Mouse (Mus musculus): ENCODE results near the gene Fndc3a. TPM values are rescaled to one million over a fixed set of nuclear protein-coding genes. Genes with fewer than 3 reads are reported as not detected.

Gene Fndc3a
- polyA plus RNA-seq, 1 experiment from 2014 or later: 13.5 TPM

- Histone ChIP-seq H3K27me3 (replicated peaks) (no peaks in the 10 kb centered on the region), H3K4me2 (no peak overlapping the region), H3K27ac (no peak overlapping the region), H3K36me3 (peaks cover 14% of the 10 kb centered on the region; the same call in 1 of the 2 replicates), H3K9ac (no peak overlapping the region), H3K9me3 (replicated peaks) (no peaks in the 10 kb centered on the region), H3K4me1 (peaks cover 18% of the 10 kb centered on the region), H3K4me3 (no peak overlapping the region)
- WGBS (ENCODE audit: insufficient replicate concordance): 85% methylated on average over 7 of the region's 7 CpGs
- no peak for ATAC-seq
These were observed 110.6 kb downstream of the Fndc3a start for GRCm38 (mm10) chr14:72598976-72599740.

- Histone ChIP-seq H3K27me3 (replicated peaks) (no peaks in the 10 kb centered on the region), H3K36me3 (peaks cover 27% of the 10 kb centered on the region), H3K4me2 (no peak overlapping the region), H3K27ac (no peak overlapping the region), H3K4me1 (0 out of 2 replicates have a peak, but pooled peaks cover 2% of the 10 kb centered on the region), H3K4me3 (no peak overlapping the region), H3K9ac (no peak overlapping the region), H3K9me3 (replicated peaks) (no peaks in the 10 kb centered on the region)
- ATAC-seq: no peak
- 91% methylated on average over 7 of the region's 7 CpGs for WGBS (ENCODE audit: insufficient replicate concordance)
These were observed 115.6 kb downstream of the Fndc3a start for GRCm38 (mm10) chr14:72594191-72594590.

GRCm38 (mm10) chr14:72589415-72589814 lies 120.4 kb downstream of the Fndc3a start:
- Histone ChIP-seq H3K36me3 (peaks cover 40% of the 10 kb centered on the region), H3K27me3 (replicated peaks) (no peaks in the 10 kb centered on the region), H3K9me3 (replicated peaks) (no peaks in the 10 kb centered on the region), H3K4me2 (no peak overlapping the region), H3K27ac (no peak overlapping the region), H3K4me1 (0 out of 2 replicates have a peak, but pooled peaks cover 2% of the 10 kb centered on the region), H3K4me3 (no peak overlapping the region), H3K9ac (no peak overlapping the region)
- no peak for ATAC-seq
- WGBS (ENCODE audit: insufficient replicate concordance): 84% methylated on average over 4 of the region's 4 CpGs

- Histone ChIP-seq H3K9ac (no peak overlapping the region), H3K4me2 (no peak overlapping the region), H3K36me3 (peaks cover 42% of the 10 kb centered on the region), H3K27me3 (replicated peaks) (no peaks in the 10 kb centered on the region), H3K4me3 (no peak overlapping the region), H3K4me1 (no peaks in the 10 kb centered on the region), H3K27ac (no peak overlapping the region), H3K9me3 (replicated peaks) (no peaks in the 10 kb centered on the region)
- ATAC-seq: no peak
- whole genome bisulfite sequencing (ENCODE audit: insufficient replicate concordance): 83% methylated on average over 6 of the region's 6 CpGs
These were observed 126.8 kb downstream of the Fndc3a start for GRCm38 (mm10) chr14:72582979-72583378.

- H3K36me3 ChIP-seq: peaks cover 39% of the 10 kb centered on the region
- no peaks in the 10 kb centered on the region for H3K4me1 ChIP-seq
- no peak for ATAC-seq
- no peak overlapping the region for H3K9ac ChIP-seq
- H3K9me3 ChIP-seq (replicated peaks): no peaks in the 10 kb centered on the region
- 85% methylated on average over 3 of the region's 3 CpGs for WGBS (ENCODE audit: insufficient replicate concordance)
- H3K4me3 ChIP-seq: no peak overlapping the region
- H3K27me3 ChIP-seq (replicated peaks): no peaks in the 10 kb centered on the region
- H3K27ac ChIP-seq: no peak overlapping the region
- no peak overlapping the region for H3K4me2 ChIP-seq
These were observed 128.8 kb downstream of the Fndc3a start for GRCm38 (mm10) chr14:72580991-72581390.

GRCm38 (mm10) chr14:72576283-72576682 lies 133.5 kb downstream of the Fndc3a start:
- no peaks in the 10 kb centered on the region for H3K9me3 ChIP-seq (replicated peaks)
- H3K9ac ChIP-seq: no peak overlapping the region
- no peaks in the 10 kb centered on the region for H3K4me1 ChIP-seq
- no peak overlapping the region for H3K4me2 ChIP-seq
- no peaks in the 10 kb centered on the region for H3K27me3 ChIP-seq (replicated peaks)
- H3K36me3 ChIP-seq: peaks cover 53% of the 10 kb centered on the region
- no peak overlapping the region for H3K27ac ChIP-seq
- 69% methylated on average over 3 of the region's 3 CpGs for WGBS (ENCODE audit: insufficient replicate concordance)
- ATAC-seq: no peak
- H3K4me3 ChIP-seq: no peak overlapping the region

- no peak for ATAC-seq
- Histone ChIP-seq H3K36me3 (peaks cover 61% of the 10 kb centered on the region), H3K4me1 (no peaks in the 10 kb centered on the region), H3K27me3 (replicated peaks) (no peaks in the 10 kb centered on the region), H3K9me3 (replicated peaks) (no peaks in the 10 kb centered on the region), H3K27ac (no peak overlapping the region), H3K9ac (no peak overlapping the region), H3K4me2 (no peak overlapping the region), H3K4me3 (no peak overlapping the region)
- 60% methylated on average over 1 of the region's 1 CpGs for WGBS (ENCODE audit: insufficient replicate concordance)
These were observed 145.9 kb downstream of the Fndc3a start for GRCm38 (mm10) chr14:72563941-72564340.

GRCm38 (mm10) chr14:72558795-72559194 lies 151.0 kb downstream of the Fndc3a start:
- no peak overlapping the region for H3K4me2 ChIP-seq

GRCm38 (mm10) chr14:72555846-72556245 lies 154.0 kb downstream of the Fndc3a start:
- Histone ChIP-seq H3K4me1 (no peaks in the 10 kb centered on the region), H3K4me2 (no peak overlapping the region), H3K36me3 (peaks cover 78% of the 10 kb centered on the region), H3K27ac (no peak overlapping the region), H3K27me3 (replicated peaks) (no peaks in the 10 kb centered on the region), H3K9me3 (replicated peaks) (no peaks in the 10 kb centered on the region), H3K9ac (no peak overlapping the region), H3K4me3 (no peak overlapping the region)
- no peak for ATAC-seq
- WGBS (ENCODE audit: insufficient replicate concordance): 67% methylated on average over 1 of the region's 1 CpGs

More at GRCm38 (mm10) chr14:72558795-72559194, 151.0 kb downstream of the Fndc3a start:
- H3K27me3 ChIP-seq (replicated peaks): no peaks in the 10 kb centered on the region
- no peak for ATAC-seq
- H3K27ac ChIP-seq: no peak overlapping the region
- no peak overlapping the region for H3K4me3 ChIP-seq
- H3K9me3 ChIP-seq (replicated peaks): no peaks in the 10 kb centered on the region
- H3K4me1 ChIP-seq: no peaks in the 10 kb centered on the region
- H3K9ac ChIP-seq: no peak overlapping the region
- peaks cover 69% of the 10 kb centered on the region for H3K36me3 ChIP-seq
- WGBS (ENCODE audit: insufficient replicate concordance): 68% methylated on average over 5 of the region's 5 CpGs

- H3K27ac ChIP-seq: no peak overlapping the region
- H3K36me3 ChIP-seq: peaks cover 26% of the 10 kb centered on the region
- H3K9ac ChIP-seq: no peak overlapping the region
- peaks cover 9% of the 10 kb centered on the region for H3K4me1 ChIP-seq
- H3K27me3 ChIP-seq (replicated peaks): peaks cover 27% of the 10 kb centered on the region
- H3K4me3 ChIP-seq: no peak overlapping the region
- 72% methylated on average over 5 of the region's 5 CpGs for WGBS (ENCODE audit: insufficient replicate concordance)
- no peak for ATAC-seq
- no peaks in the 10 kb centered on the region for H3K9me3 ChIP-seq (replicated peaks)
- no peak overlapping the region for H3K4me2 ChIP-seq
These were observed 173.3 kb downstream of the Fndc3a start for GRCm38 (mm10) chr14:72536392-72537017.

GRCm38 (mm10) chr14:72533862-72534261 lies 175.9 kb downstream of the Fndc3a start:
- Histone ChIP-seq H3K27ac (no peak overlapping the region), H3K9ac (no peak overlapping the region), H3K4me2 (no peak overlapping the region), H3K27me3 (replicated peaks) (peaks cover 51% of the 10 kb centered on the region), H3K36me3 (0 out of 2 replicates have a peak, but pooled peaks cover 4% of the 10 kb centered on the region), H3K4me1 (peaks cover 9% of the 10 kb centered on the region), H3K9me3 (replicated peaks) (no peaks in the 10 kb centered on the region), H3K4me3 (no peak overlapping the region)
- no peak for ATAC-seq
- 53% methylated on average over 7 of the region's 7 CpGs for WGBS (ENCODE audit: insufficient replicate concordance)

Data from liver, embryonic 12.5 days (tissue).